Mouse (Mus musculus) liver, embryonic 14.5 days (tissue): ENCODE measurements around the gene Bdh2. TPM values are rescaled to one million over a fixed set of nuclear protein-coding genes. Genes with fewer than 3 reads are reported as not detected.

Experiments used
- ATAC-seq: fragments of 200-750 bp; cut with Nextera tagmentation; 2 replicates; pipeline ENCODE4 v1.8.0; 2017; ENCODE audit warnings: moderate number of reproducible peaks, mild to moderate bottlenecking, moderate library complexity; ENCODE audit not compliant: insufficient read depth
- DNase-seq, 3 experiments: peaks; one replicate each; pipeline ENCODE4 v3.0.0-alpha.2; 2012 to 2013; ENCODE audit warnings: low read depth in 3 of 3, low spot score in 3 of 3
- H3K27ac ChIP-seq: fragments of 300-500 bp; sonication (generic); 2 replicates; pipeline ENCODE4 v1.5.1; 2014; ENCODE audit warnings: moderate library complexity, mild to moderate bottlenecking, control low read depth, inconsistent platforms
- H3K27me3 ChIP-seq: fragments of 300-500 bp; sonication (generic); 2 replicates; pipeline ENCODE4 v1.6.1; 2014; ENCODE audit warnings: mild to moderate bottlenecking, low read length, moderate library complexity; ENCODE audit not compliant: control insufficient read depth, insufficient read depth
- H3K36me3 ChIP-seq: fragments of 300-500 bp; sonication (generic); replicated peaks from 2 replicates; pipeline ENCODE4 v1.6.1; 2014; ENCODE audit warnings: low read depth; ENCODE audit not compliant: control insufficient read depth, insufficient read depth
- H3K4me1 ChIP-seq, 2 experiments: fragments of 200-500 bp in 1 of 2; fragments of 300-500 bp in 1 of 2; sonication (generic) in 1 of 2; replicated peaks; 2 replicates each; pipeline ENCODE4 v1.6.1; 2012 to 2014; ENCODE audit warnings: antibody characterized with exemption in 1 of 2, inconsistent platforms in 1 of 2, low read length in 1 of 2; ENCODE audit not compliant: control insufficient read depth in 2 of 2, insufficient read depth in 2 of 2
- H3K4me2 ChIP-seq: fragments of 300-500 bp; sonication (generic); 2 replicates; pipeline ENCODE4 v1.6.1; 2014; ENCODE audit warnings: low read depth, mild to moderate bottlenecking, control low read depth, moderate library complexity
- H3K4me3 ChIP-seq, 2 experiments: fragments of 200-500 bp in 1 of 2; fragments of 300-500 bp in 1 of 2; sonication (generic) in 1 of 2; 2 replicates each; pipeline ENCODE4 v1.5.1; 2012 to 2014; ENCODE audit warnings: low read depth in 2 of 2, low read length in 2 of 2, mild to moderate bottlenecking in 2 of 2, control low read depth in 1 of 2, inconsistent platforms in 1 of 2, moderate library complexity in 1 of 2; ENCODE audit not compliant: insufficient read depth in 1 of 2
- H3K9ac ChIP-seq: fragments of 300-500 bp; sonication (generic); replicated peaks from 2 replicates; pipeline ENCODE4 v1.6.1; 2014; ENCODE audit warnings: mild to moderate bottlenecking, control low read depth, moderate library complexity
- H3K9me3 ChIP-seq: fragments of 300-500 bp; sonication (generic); 2 replicates; pipeline ENCODE4 v1.6.1; 2016; ENCODE audit warnings: low read length, mixed read lengths; ENCODE audit not compliant: control insufficient read depth
- CTCF ChIP-seq: IDR thresholded peaks from 2 replicates; pipeline ENCODE4 v1.5.1; 2016; ENCODE audit warnings: antibody characterized with exemption, low read depth, control low read depth
- EP300 ChIP-seq: IDR thresholded peaks from 2 replicates; pipeline ENCODE4 v1.6.1; 2016; ENCODE audit warnings: antibody characterized with exemption, low read depth
- WGBS: fragments of 180-500 bp; shearing (Covaris S2); extraction: QIAGEN DNeasy Blood & Tissue Kit; methylation state at CpG from one replicate; pipeline ENCODE4 v1.1.7; 2014; ENCODE audit not compliant: insufficient replicate concordance; 5-methylcytosine and 5-hydroxymethylcytosine counted together
- polyA plus RNA-seq, 2 experiments: library from polyadenylated mRNA; depleted of rRNA in 1 of 2; stranded (reverse) in 1 of 2; unstranded in 1 of 2; fragments of >200 nt; fragmentation: Nextera tagmentation in 1 of 2; extraction: Ambion mirVana in 1 of 2; gene quantifications; 2 replicates each; pipeline versions ENCODE4 v1.2.1 to v1.2.3; 2012 to 2014

The Bdh2 gene
- 0.14 and 0.26 TPM in 2 replicates for polyA plus RNA-seq (2012; rRNA removed)
- 0.41 and 0.61 TPM in 2 replicates for polyA plus RNA-seq (2014; fragmentation: Nextera tagmentation; extraction: Ambion mirVana)

DNA sequence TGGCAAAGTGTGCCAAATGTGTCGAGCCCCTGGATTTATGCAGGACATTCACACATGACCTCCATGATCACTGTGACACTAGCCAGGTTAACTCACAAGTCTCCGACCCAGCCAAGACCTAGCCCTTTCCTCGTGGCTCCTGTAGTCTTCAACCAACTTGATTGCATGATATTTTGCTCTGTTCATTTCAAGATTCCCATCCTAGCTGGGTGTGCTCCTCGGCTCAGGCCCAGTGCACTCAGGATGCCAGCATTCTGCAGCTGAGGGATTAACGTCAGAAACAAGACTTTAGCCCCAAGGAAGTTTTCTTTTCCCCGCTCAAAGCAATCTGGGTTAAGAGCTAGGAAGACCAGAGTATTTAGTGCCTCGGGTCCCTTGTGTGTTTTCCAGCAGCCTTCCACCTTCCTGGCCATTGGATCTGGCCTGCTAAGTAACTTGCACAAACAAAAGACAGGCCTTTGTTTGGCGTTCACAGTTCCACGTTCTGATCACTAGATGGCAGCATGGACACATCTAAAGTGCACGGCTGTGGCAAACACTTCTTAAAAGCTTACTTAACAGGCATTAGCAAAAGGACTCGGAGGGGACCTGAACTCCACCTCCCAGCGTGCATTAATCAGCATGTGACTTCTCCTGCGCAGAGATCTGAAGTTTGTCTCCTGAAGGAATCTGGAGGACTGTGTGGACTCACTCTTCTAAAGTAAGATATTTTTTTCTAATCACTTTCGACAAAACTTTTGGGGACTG is at the start of gene Bdh2:
Gene Bdh2 (plus strand): TSS at position 553 of the 747 bp plus-strand sequence.
- Histone ChIP-seq H3K4me3 (no peak within 1 kb of the TSS), H3K4me2 (no peak within 1 kb of the TSS), H3K4me1 (no peaks in the 10 kb centered on the region), H3K27me3 (no peaks in the 10 kb centered on the region), H3K9me3 (no peaks in the 10 kb centered on the region), H3K27ac (no peak within 1 kb of the TSS), H3K36me3 (no peaks in the 10 kb centered on the region), H3K9ac (no peak within 1 kb of the TSS)
- 21% methylated on average over 14 of the region's 14 CpGs for WGBS
- ATAC-seq (no peak), DNase-seq (peak; percentile 42 to 49 (median 48))
- TF ChIP-seq CTCF (peak; percentile 78), EP300 (no peak)

- H3K36me3 ChIP-seq, result peaks cover 71% of the 10 kb centered on the region
- no peak for DNase-seq
- no peak for ATAC-seq
- no peaks in the 10 kb centered on the region for H3K4me1 ChIP-seq
- H3K9ac ChIP-seq, result no peak overlapping the region
- no peaks in the 10 kb centered on the region for H3K27me3 ChIP-seq
- WGBS, result 62% methylated on average over 3 of the region's 3 CpGs
- H3K4me3 ChIP-seq, result no peak overlapping the region
- no peak for TF ChIP-seq CTCF
- TF ChIP-seq EP300, result no peak
- no peak overlapping the region for H3K27ac ChIP-seq
- no peaks in the 10 kb centered on the region for H3K9me3 ChIP-seq
- no peak overlapping the region for H3K4me2 ChIP-seq
Observed at GRCm38 (mm10) chr3:135232058-135232457, 49.0 kb upstream of the Bdh2 start.

GRCm38 (mm10) chr3:135232462-135232861 is 48.6 kb upstream of the Bdh2 start:
- 89% methylated on average over 3 of the region's 3 CpGs for WGBS
- H3K27ac ChIP-seq, result no peak overlapping the region
- H3K4me3 ChIP-seq, result no peak overlapping the region
- no peak overlapping the region for H3K9ac ChIP-seq
- H3K36me3 ChIP-seq, result peaks cover 75% of the 10 kb centered on the region
- H3K27me3 ChIP-seq, result no peaks in the 10 kb centered on the region
- no peaks in the 10 kb centered on the region for H3K9me3 ChIP-seq
- no peak for DNase-seq
- H3K4me1 ChIP-seq, result no peaks in the 10 kb centered on the region
- ATAC-seq, result no peak
- TF ChIP-seq EP300, result no peak
- TF ChIP-seq CTCF, result no peak
- no peak overlapping the region for H3K4me2 ChIP-seq

DNA sequence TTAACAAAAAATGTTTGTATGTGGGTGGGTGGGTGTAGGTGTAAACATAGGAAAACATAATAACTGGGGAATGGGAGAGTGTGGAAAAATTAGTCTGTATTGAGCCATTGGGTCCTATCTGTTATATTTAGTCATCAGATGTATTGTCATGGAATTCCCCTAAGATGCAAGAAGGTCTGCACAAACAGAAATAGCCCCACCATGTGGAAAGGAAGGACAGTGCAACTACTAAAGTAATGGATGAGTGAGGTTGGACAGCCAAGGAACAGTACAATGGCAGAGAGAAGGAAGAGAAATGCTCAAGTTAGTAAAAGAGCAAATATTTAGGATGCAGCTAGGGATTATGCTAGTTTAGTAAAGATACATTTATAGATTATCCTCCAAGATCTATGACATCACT is 35.3 kb upstream of the Bdh2 start:
- TF ChIP-seq EP300 (no peak), CTCF (peak; percentile 35; the same call in 1 of the 2 replicates)
- Histone ChIP-seq H3K9me3 (no peaks in the 10 kb centered on the region), H3K36me3 (peaks cover 89% of the 10 kb centered on the region), H3K4me2 (no peak overlapping the region), H3K27me3 (no peaks in the 10 kb centered on the region), H3K4me3 (no peak overlapping the region), H3K9ac (no peak overlapping the region), H3K4me1 (no peaks in the 10 kb centered on the region), H3K27ac (no peak overlapping the region)
- ATAC-seq (no peak), DNase-seq (no peak)

DNA sequence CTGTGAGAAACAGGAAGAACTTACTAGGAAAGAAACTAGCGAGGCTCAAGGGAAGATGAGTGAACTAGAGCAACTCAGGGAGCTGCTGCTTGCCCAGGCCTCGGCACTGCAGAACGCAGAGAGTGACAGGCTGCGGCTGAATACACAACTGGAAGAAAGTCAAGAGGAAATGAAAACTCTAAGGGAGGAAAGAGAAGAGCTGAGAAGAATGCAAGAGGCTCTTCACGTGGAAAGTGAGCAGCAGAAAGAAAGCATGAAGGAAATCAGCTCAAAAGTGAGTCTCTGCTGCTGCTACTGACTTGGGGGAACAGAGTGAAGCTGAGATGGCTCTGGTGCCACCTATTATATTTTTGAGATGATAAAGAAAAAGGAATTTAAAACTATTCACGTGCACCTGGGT is 34.2 kb upstream of the Bdh2 start:
- no peak overlapping the region for H3K27ac ChIP-seq

More for the DNA sequence above, 34.2 kb upstream of the Bdh2 start:
- Histone ChIP-seq H3K27me3 (no peaks in the 10 kb centered on the region), H3K4me1 (no peaks in the 10 kb centered on the region), H3K9me3 (no peaks in the 10 kb centered on the region), H3K9ac (no peak overlapping the region), H3K4me3 (no peak overlapping the region), H3K4me2 (no peak overlapping the region), H3K36me3 (peaks cover 91% of the 10 kb centered on the region)
- no peak for ATAC-seq
- no peak for DNase-seq
- TF ChIP-seq EP300 (no peak), CTCF (no peak)
- WGBS, result 92% methylated on average over 6 of the region's 6 CpGs
